Comparison of ENCODE assay signal across 9 mouse cellular contexts in genomic region chr14:27031142-27031541, GRCm38 (mm10). TPM values are rescaled to one million over a fixed set of nuclear protein-coding genes. Genes with fewer than 3 reads are reported as not detected.
DNase-seq lines count a peak whose midpoint lies in the region; ATAC-seq lines count a peak whose summit lies in the region.
"Had no signal": no experiment of that assay in that cellular context is flagged by ENCODE, and none has a peak within 500 bp of the region (broad histone marks: within the 10 kb centered on the region; RNA-seq: fewer than 3 reads in every experiment).

No protein-coding gene starts in this region.

- no peak for ATAC-seq in CD4-positive, CD25-positive, alpha-beta regulatory T cell, adult 4 months

- DNase-seq in CD4-positive, CD25-positive, alpha-beta regulatory T cell, adult 2 months (ENCODE audit: low read depth, low spot score), result peak; percentile 77
- peak; percentile 91 for DNase-seq in ES-CJ7 (ENCODE audit: low read depth, low spot score)
- peak; percentile 17 for DNase-seq in cerebellum, adult 8-10 months
- DNase-seq in gastrocnemius, postnatal 25 days, result peak; percentile 36
- DNase-seq in kidney, postnatal 4 days, result peak; percentile 90 to 92
- DNase-seq in lung, postnatal 36 days, result peak; percentile 90
- DNase-seq in spleen, postnatal 4 days (ENCODE audit: low spot score in 2 of 2), result peak; percentile 70 to 91

RNA-seq across cellular contexts. Expression of gene Il17rd, which starts 7.6 kb away (rescaled TPM):
- under 1 TPM; 0.20 TPM for polyA plus RNA-seq in CD4-positive, CD25-positive, alpha-beta regulatory T cell, adult 4 months (2017; shearing (Covaris generic))
- total RNA-seq in gastrocnemius, postnatal 25 days (2021), result 1 to 10 TPM; 2.1 to 2.4 TPM

RNA-seq across cellular contexts. Expression of gene Hesx1, which starts 36.9 kb away (rescaled TPM):
- 1 to 10 TPM in 1 of 2 experiments, not detected in 1; 1.8 TPM for polyA plus RNA-seq in CD4-positive, CD25-positive, alpha-beta regulatory T cell, adult 4 months (2017; shearing (Covaris generic))
- total RNA-seq in gastrocnemius, postnatal 25 days (2021), result not detected
- total RNA-seq: left cerebral cortex, adult 8-10 months had no signal

Comparison
In these comparisons a context has a peak if more than half of its experiments do, and no peak if none do; other contexts are left out.
1. DNase-seq: peak in every context shown above with its lines; median percentile 91 in ES-CJ7; 91 in kidney, postnatal 4 days; 90 in lung, postnatal 36 days; 80 in spleen, postnatal 4 days; 77 in CD4-positive, CD25-positive, alpha-beta regulatory T cell, adult 2 months; 36 in gastrocnemius, postnatal 25 days; 17 in cerebellum, adult 8-10 months.